Mouse (Mus musculus) stomach, postnatal 0 days (tissue): ENCODE measurements at regions not wholly inside any gene's neighbourhood (a gene's known extent, or its start where the extent isn't known, plus 50 kb on each side); places are given as distances from the start of the nearest gene placed in this dataset.

Experiments used
- CTCF ChIP-seq: IDR thresholded peaks from 2 replicates; pipeline ENCODE4 v1.5.1; 2016; ENCODE audit warnings: antibody characterized with exemption, low read depth, mild to moderate bottlenecking, moderate library complexity
- EP300 ChIP-seq: optimal IDR thresholded peaks from 2 replicates; pipeline ENCODE3; 2016; ENCODE audit warnings: antibody characterized with exemption

- TF ChIP-seq CTCF = no peak
- TF ChIP-seq EP300 = no peak
Measured at GRCm38 (mm10) chr8:7207178-7207577, 1453.9 kb downstream of the Efnb2 start.
